Mouse (Mus musculus) olfactory bulb, adult 2 months (tissue): ENCODE data around the gene Lss. TPM values are rescaled to one million over a fixed set of nuclear protein-coding genes. Genes with fewer than 3 reads are reported as not detected.

ENCODE experiments used
- H3K27ac ChIP-seq: fragments of 200-500 bp; 2 replicates; pipeline ENCODE4 v1.5.1; 2012; ENCODE audit warnings: low read depth, low read length; ENCODE audit not compliant: insufficient read depth
- H3K4me1 ChIP-seq: fragments of 200-500 bp; 2 replicates; pipeline ENCODE4 v1.6.1; 2012; ENCODE audit warnings: low read length; ENCODE audit not compliant: control insufficient read depth, insufficient read depth
- H3K4me3 ChIP-seq: fragments of 200-500 bp; 2 replicates; pipeline ENCODE4 v1.5.1; 2012; ENCODE audit warnings: mild to moderate bottlenecking, low read depth, low read length, moderate library complexity; ENCODE audit not compliant: insufficient read depth
- CTCF ChIP-seq: fragments of 200-500 bp; IDR thresholded peaks from 2 replicates; pipeline ENCODE4 v1.5.1; 2012; ENCODE audit warnings: low read depth, mild to moderate bottlenecking, low read length, moderate library complexity; ENCODE audit not compliant: insufficient read depth
- POLR2A ChIP-seq: fragments of 200-500 bp; IDR thresholded peaks from 2 replicates; pipeline ENCODE4 v1.6.1; 2012; ENCODE audit warnings: mild to moderate bottlenecking, low read depth, low read length, moderate library complexity; ENCODE audit not compliant: insufficient read depth
- WGBS: fragments of 180-500 bp; shearing (Covaris S2); methylation state at CpG from one replicate; pipeline ENCODE4 v1.1.7; 2018; 5-methylcytosine and 5-hydroxymethylcytosine counted together
- polyA plus RNA-seq: library from polyadenylated mRNA; stranded (reverse); fragments of >200 nt; gene quantifications from 2 replicates; pipeline ENCODE4 v1.2.4, GENCODE M21; 2012; ENCODE audit warnings: low replicate concordance; ENCODE audit not compliant: missing spikeins, insufficient read depth, insufficient read length

Gene Lss
- polyA plus RNA-seq, 1 experiment = not detected

DNA sequence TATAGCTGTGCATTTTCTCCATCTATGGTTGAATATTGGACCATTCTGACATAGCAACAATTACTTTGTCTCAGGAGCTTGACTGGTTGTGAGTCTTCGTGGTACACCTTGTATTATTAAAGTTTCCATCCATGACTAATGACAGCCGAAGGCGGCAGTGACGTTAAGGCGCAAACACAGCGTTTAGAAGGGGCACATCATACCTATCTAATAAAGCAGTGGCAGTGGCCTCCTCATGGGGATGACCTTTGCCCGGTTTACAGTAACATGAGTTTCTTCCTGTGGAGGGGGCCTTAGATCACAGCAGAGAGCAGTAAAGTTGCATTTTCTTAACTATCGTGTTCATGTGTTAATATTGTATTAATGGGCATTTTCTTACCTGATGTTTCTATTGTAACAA, 16.8 kb downstream of the Lss start:
- Histone ChIP-seq H3K4me1 (no peaks in the 10 kb centered on the region), H3K4me3 (no peak overlapping the region), H3K27ac (no peak overlapping the region)
- TF ChIP-seq POLR2A (no peak), CTCF (no peak)
- WGBS = 93% methylated on average over 8 of the region's 8 CpGs

- Histone ChIP-seq H3K4me1 (no peaks in the 10 kb centered on the region), H3K4me3 (no peak overlapping the region), H3K27ac (no peak overlapping the region)
- 96% methylated on average over 5 of the region's 5 CpGs for WGBS
- TF ChIP-seq CTCF (0 out of 2 replicates have a peak, but pooled peaks have one; percentile 16), POLR2A (no peak)
Measured at GRCm38 (mm10) chr10:76550458-76550857, 19.1 kb downstream of the Lss start.

- WGBS = 70% methylated on average over 3 of the region's 3 CpGs
- Histone ChIP-seq H3K27ac (no peak overlapping the region), H3K4me1 (no peaks in the 10 kb centered on the region), H3K4me3 (no peak overlapping the region)
- TF ChIP-seq POLR2A = no peak
- TF ChIP-seq CTCF = no peak
Measured at GRCm38 (mm10) chr10:76551556-76551955, 20.2 kb downstream of the Lss start.

GRCm38 (mm10) chr10:76554061-76554460, 22.7 kb downstream of the Lss start:
- no peak for TF ChIP-seq POLR2A
- TF ChIP-seq CTCF = no peak
- WGBS = 91% methylated on average over 5 of the region's 5 CpGs
- Histone ChIP-seq H3K4me1 (no peaks in the 10 kb centered on the region), H3K27ac (no peak overlapping the region), H3K4me3 (no peak overlapping the region)

DNA sequence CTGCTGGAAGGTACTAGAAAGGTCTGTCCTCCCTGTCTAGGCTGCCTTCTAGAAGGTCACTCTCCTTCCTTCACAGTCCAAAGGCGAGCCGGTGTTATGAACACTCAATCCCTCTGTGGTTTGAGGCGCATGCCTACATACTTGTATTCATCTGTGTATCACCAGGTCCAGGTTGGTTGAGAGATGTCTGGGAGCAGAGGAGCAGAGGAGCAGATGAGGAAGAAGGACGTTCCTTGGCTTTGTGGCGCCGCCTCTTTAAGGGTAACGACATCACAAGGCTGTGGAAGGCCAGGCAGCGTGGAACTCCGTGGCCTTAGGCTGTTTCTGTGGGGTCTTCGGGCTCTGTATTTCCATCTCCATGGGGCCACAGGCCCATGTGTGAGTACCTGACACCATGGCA, 30.6 kb downstream of the Lss start, which contains the start of gene Spatc1l:
Spatc1l (plus strand) TSS at position 301 of the 400 bp plus-strand sequence.
- Histone ChIP-seq H3K27ac (no peak within 1 kb of the TSS), H3K4me3 (no peak within 1 kb of the TSS), H3K4me1 (no peaks in the 10 kb centered on the region)
- TF ChIP-seq CTCF (no peak), POLR2A (no peak)
- WGBS = 90% methylated on average over 10 of the region's 10 CpGs

- Histone ChIP-seq H3K27ac (no peak overlapping the region), H3K4me1 (no peaks in the 10 kb centered on the region), H3K4me3 (no peak overlapping the region)
- 95% methylated on average over 22 of the region's 22 CpGs for WGBS
- TF ChIP-seq CTCF = no peak
- no peak for TF ChIP-seq POLR2A
Measured at GRCm38 (mm10) chr10:76569996-76570685, 38.8 kb downstream of the Lss start.

DNA sequence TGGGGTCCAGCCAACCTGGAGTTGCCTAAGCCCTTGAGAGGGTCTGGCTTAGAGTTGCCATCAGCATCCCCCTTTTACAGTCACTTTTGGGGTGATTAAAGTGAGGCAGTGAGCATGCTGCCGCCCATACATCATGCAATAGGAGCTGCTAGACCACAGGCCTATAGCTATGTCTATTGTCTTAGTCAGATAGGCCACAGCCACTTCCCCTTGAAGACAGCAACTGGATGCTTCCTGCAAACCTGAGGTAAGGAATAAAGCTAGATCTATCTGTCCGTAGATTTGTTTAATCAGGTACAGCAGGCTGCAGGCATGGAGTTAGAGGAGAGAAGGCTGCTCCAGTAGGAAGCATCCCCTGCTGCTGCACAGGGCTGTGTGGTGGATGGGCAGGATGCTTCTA, 39.7 kb downstream of the Lss start:
- TF ChIP-seq POLR2A (no peak), CTCF (no peak)
- Histone ChIP-seq H3K27ac (no peak overlapping the region), H3K4me1 (no peaks in the 10 kb centered on the region), H3K4me3 (no peak overlapping the region)
- WGBS = 82% methylated on average over 2 of the region's 2 CpGs

GRCm38 (mm10) chr10:76572151-76572550, 40.8 kb downstream of the Lss start:
- 57% methylated on average over 3 of the region's 3 CpGs for WGBS
- no peak overlapping the region for H3K4me3 ChIP-seq
- TF ChIP-seq POLR2A (no peak), CTCF (no peak)
- no peak overlapping the region for H3K27ac ChIP-seq
- no peaks in the 10 kb centered on the region for H3K4me1 ChIP-seq

- no peak within 1 kb of the TSS for H3K4me3 ChIP-seq
- no peaks in the 10 kb centered on the region for H3K4me1 ChIP-seq
- H3K27ac ChIP-seq = no peak within 1 kb of the TSS
- no peak for TF ChIP-seq POLR2A
- whole genome bisulfite sequencing = 94% methylated on average over 3 of the region's 3 CpGs
Measured at GRCm38 (mm10) chr10:76575374-76575773, 44.0 kb downstream of the Lss start, which contains the start of gene Ftcd. Ftcd (plus strand) TSS chr10:76575648.

GRCm38 (mm10) chr10:76576920-76577319, 45.5 kb downstream of the Lss start:
- Histone ChIP-seq H3K4me3 (no peak overlapping the region), H3K4me1 (0 out of 2 replicates have a peak, but pooled peaks cover 3% of the 10 kb centered on the region), H3K27ac (no peak overlapping the region)
- WGBS = 93% methylated on average over 7 of the region's 7 CpGs
- TF ChIP-seq CTCF (no peak), POLR2A (no peak)
